Mouse (Mus musculus) intestine, postnatal 0 days (tissue): ENCODE results near the gene Cacnb4. TPM values are rescaled to one million over a fixed set of nuclear protein-coding genes. Genes with fewer than 3 reads are reported as not detected.

Experiments used
- ATAC-seq: fragments of 200-750 bp; cut with Nextera tagmentation; 2 replicates; pipeline ENCODE4 v1.8.0; 2017; ENCODE audit warnings: mild to moderate bottlenecking, moderate TSS enrichment, moderate library complexity
- H3K27ac ChIP-seq: fragments of 300-500 bp; sonication (generic); 2 replicates; pipeline ENCODE4 v1.5.1; 2014; ENCODE audit warnings: mild to moderate bottlenecking, low read depth, low read length, moderate library complexity
- H3K27me3 ChIP-seq: fragments of 300-500 bp; sonication (generic); replicated peaks from 2 replicates; pipeline ENCODE4 v1.6.1; 2014; ENCODE audit warnings: low read length, mixed read lengths; ENCODE audit not compliant: control insufficient read depth, insufficient read depth
- H3K36me3 ChIP-seq: fragments of 300-500 bp; sonication (generic); 2 replicates; pipeline ENCODE4 v1.6.1; 2014; ENCODE audit warnings: mild to moderate bottlenecking, moderate library complexity; ENCODE audit not compliant: control insufficient read depth, insufficient read depth
- H3K4me1 ChIP-seq: fragments of 300-500 bp; sonication (generic); replicated peaks from 2 replicates; pipeline ENCODE4 v1.6.1; 2014; ENCODE audit warnings: antibody characterized with exemption, low read length, mixed read lengths; ENCODE audit not compliant: control insufficient read depth, insufficient read depth
- H3K4me2 ChIP-seq: fragments of 300-500 bp; sonication (generic); replicated peaks from 2 replicates; pipeline ENCODE4 v1.6.1; 2014; ENCODE audit warnings: low read depth, mild to moderate bottlenecking, moderate library complexity
- H3K4me3 ChIP-seq: fragments of 300-500 bp; sonication (generic); 2 replicates; pipeline ENCODE4 v1.5.1; 2014; ENCODE audit warnings: low read depth, low read length
- H3K9ac ChIP-seq: fragments of 300-500 bp; sonication (generic); 2 replicates; pipeline ENCODE4 v1.6.1; 2014; ENCODE audit warnings: mild to moderate bottlenecking, low read depth, low read length
- H3K9me3 ChIP-seq: fragments of 300-500 bp; sonication (generic); 2 replicates; pipeline ENCODE4 v1.6.1; 2016; ENCODE audit warnings: mixed run types; ENCODE audit not compliant: control insufficient read depth
- CTCF ChIP-seq: sonication (generic); IDR thresholded peaks from 2 replicates; pipeline ENCODE4 v1.5.1; 2016; ENCODE audit warnings: low read depth, mild to moderate bottlenecking, control low read depth, antibody characterized with exemption, moderate library complexity
- WGBS: fragments of 180-500 bp; shearing (Covaris S2); extraction: QIAGEN DNeasy Blood & Tissue Kit; methylation state at CpG from one replicate; pipeline ENCODE4 v1.1.7; 2014; 5-methylcytosine and 5-hydroxymethylcytosine counted together
- polyA plus RNA-seq: library from polyadenylated mRNA; unstranded; fragments of >200 nt; fragmentation: Nextera tagmentation; extraction: Ambion mirVana; gene quantifications from 2 replicates; pipeline ENCODE4 v1.2.1, GENCODE M21; 2015

Cacnb4 gene
- polyA plus RNA-seq, 1 experiment from 2014 or later = 0.51 TPM

DNA sequence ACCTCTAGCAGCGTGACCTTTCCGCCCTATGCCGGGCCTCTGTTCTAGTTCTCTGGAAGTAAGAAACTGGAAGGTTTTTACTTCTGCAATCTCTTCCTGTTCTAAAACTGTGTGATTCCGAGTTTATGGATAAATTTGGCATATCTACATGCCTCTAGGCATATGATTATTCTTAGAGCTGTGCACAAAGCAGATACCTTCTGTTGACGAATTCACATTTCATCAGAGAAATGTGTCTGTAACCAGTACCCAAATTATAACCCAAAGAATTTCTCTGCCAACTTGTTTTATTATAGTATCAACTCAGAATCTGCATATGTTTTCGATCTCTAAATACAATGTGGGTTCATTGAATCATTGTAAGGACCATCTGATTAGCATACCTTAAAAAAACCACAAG is 8.2 kb downstream of the Cacnb4 start:
- TF ChIP-seq CTCF = no peak
- H3K9me3 ChIP-seq = no peaks in the 10 kb centered on the region
- no peak overlapping the region for H3K4me2 ChIP-seq
- H3K27ac ChIP-seq = no peak overlapping the region
- H3K36me3 ChIP-seq = no peaks in the 10 kb centered on the region
- no peak for ATAC-seq
- H3K4me3 ChIP-seq = no peak overlapping the region
- H3K9ac ChIP-seq = no peak overlapping the region
- H3K4me1 ChIP-seq = no peaks in the 10 kb centered on the region
- no peaks in the 10 kb centered on the region for H3K27me3 ChIP-seq
- WGBS = 89% methylated on average over 6 of the region's 6 CpGs

GRCm38 (mm10) chr2:52656722-52657121 is 19.9 kb downstream of the Cacnb4 start:
- no peaks in the 10 kb centered on the region for H3K4me1 ChIP-seq
- H3K4me3 ChIP-seq = no peak overlapping the region
- no peaks in the 10 kb centered on the region for H3K27me3 ChIP-seq
- TF ChIP-seq CTCF = no peak
- H3K9ac ChIP-seq = no peak overlapping the region
- H3K9me3 ChIP-seq = no peaks in the 10 kb centered on the region
- H3K36me3 ChIP-seq = no peaks in the 10 kb centered on the region
- H3K4me2 ChIP-seq = no peak overlapping the region
- H3K27ac ChIP-seq = no peak overlapping the region
- ATAC-seq = no peak
- 81% methylated on average over 5 of the region's 5 CpGs for WGBS

- Histone ChIP-seq H3K36me3 (no peaks in the 10 kb centered on the region), H3K4me1 (no peaks in the 10 kb centered on the region), H3K4me3 (no peak overlapping the region), H3K27me3 (no peaks in the 10 kb centered on the region), H3K9me3 (no peaks in the 10 kb centered on the region), H3K4me2 (no peak overlapping the region), H3K27ac (no peak overlapping the region), H3K9ac (no peak overlapping the region)
- no peak for TF ChIP-seq CTCF
- 69% methylated on average over 4 of the region's 4 CpGs for WGBS
- ATAC-seq = no peak
These were observed 22.1 kb downstream of the Cacnb4 start for GRCm38 (mm10) chr2:52654541-52654940.

DNA sequence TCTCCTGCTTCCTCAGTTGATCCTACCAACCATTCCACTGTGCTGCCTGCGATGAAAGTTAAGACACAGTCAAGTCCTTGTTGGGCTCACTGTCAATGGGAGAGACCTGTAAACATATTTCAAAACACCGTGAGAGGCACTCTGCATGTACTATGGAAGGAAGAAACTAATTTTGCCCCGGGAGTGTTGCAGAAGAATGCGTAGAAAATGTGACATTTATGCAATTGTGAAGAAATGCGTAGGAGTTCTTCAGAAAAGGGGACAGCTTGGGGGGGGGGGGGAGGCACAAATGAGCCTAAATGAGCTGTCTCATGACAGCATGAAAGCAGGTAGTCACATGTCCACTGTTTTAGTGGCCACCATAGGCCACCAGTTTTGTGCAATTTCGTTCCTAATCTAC is 25.1 kb downstream of the Cacnb4 start:
- no peaks in the 10 kb centered on the region for H3K27me3 ChIP-seq
- H3K4me1 ChIP-seq = no peaks in the 10 kb centered on the region
- 92% methylated on average over 6 of the region's 6 CpGs for WGBS
- ATAC-seq = no peak
- H3K4me2 ChIP-seq = no peak overlapping the region
- H3K27ac ChIP-seq = no peak overlapping the region
- no peaks in the 10 kb centered on the region for H3K9me3 ChIP-seq
- H3K9ac ChIP-seq = no peak overlapping the region
- no peak overlapping the region for H3K4me3 ChIP-seq
- TF ChIP-seq CTCF = no peak
- H3K36me3 ChIP-seq = no peaks in the 10 kb centered on the region

DNA sequence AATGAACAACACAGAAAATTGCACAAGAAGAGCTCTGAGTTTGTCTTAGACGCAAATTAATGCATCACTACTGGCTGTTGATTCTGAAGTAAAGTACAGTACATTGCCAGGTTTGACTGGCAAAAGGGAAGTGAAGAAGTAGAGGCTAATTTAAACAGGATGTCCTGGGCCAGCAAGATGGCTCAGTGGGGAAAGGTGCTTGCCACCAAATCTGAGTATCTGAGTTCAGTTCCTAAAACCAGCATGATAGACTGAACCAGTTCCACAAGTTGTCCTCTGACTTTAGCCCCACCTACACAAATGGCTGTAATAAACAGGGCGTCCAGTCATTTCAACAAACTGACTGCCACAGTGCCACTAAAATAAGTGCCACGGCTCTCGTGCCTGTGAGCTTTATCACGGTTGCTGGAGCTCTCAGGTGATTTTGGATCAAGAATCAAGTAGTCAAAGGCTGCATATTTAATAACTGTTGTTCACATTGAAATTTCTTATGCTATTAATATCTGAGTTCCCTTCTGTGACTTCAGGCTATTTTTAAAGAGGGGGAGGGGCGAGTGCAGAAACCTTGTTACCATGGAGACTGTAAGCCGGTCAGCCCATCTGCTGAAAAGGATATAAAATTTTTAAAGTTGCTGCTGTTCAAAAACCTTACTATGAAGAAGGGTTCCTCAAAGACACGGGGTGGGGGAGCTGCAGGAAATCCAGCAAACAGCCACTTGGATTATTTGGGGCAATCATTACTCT is 29.2 kb downstream of the Cacnb4 start:
- Histone ChIP-seq H3K27me3 (no peaks in the 10 kb centered on the region), H3K4me1 (no peaks in the 10 kb centered on the region), H3K4me3 (no peak overlapping the region), H3K9me3 (no peaks in the 10 kb centered on the region), H3K36me3 (no peaks in the 10 kb centered on the region), H3K27ac (no peak overlapping the region), H3K9ac (no peak overlapping the region), H3K4me2 (no peak overlapping the region)
- ATAC-seq = no peak
- no peak for TF ChIP-seq CTCF
- 60% methylated on average over 8 of the region's 8 CpGs for WGBS

GRCm38 (mm10) chr2:52643657-52644056 is 33.0 kb downstream of the Cacnb4 start:
- 75% methylated on average over 6 of the region's 6 CpGs for WGBS

More at GRCm38 (mm10) chr2:52643657-52644056, 33.0 kb downstream of the Cacnb4 start:
- no peaks in the 10 kb centered on the region for H3K9me3 ChIP-seq
- H3K36me3 ChIP-seq = no peaks in the 10 kb centered on the region
- H3K4me1 ChIP-seq = no peaks in the 10 kb centered on the region
- H3K27ac ChIP-seq = no peak overlapping the region
- no peak for ATAC-seq
- no peak for TF ChIP-seq CTCF
- no peak overlapping the region for H3K4me2 ChIP-seq
- no peaks in the 10 kb centered on the region for H3K27me3 ChIP-seq
- no peak overlapping the region for H3K4me3 ChIP-seq
- H3K9ac ChIP-seq = no peak overlapping the region
